7 mouse cellular contexts compared by ENCODE assay signal in the genomic region with DNA sequence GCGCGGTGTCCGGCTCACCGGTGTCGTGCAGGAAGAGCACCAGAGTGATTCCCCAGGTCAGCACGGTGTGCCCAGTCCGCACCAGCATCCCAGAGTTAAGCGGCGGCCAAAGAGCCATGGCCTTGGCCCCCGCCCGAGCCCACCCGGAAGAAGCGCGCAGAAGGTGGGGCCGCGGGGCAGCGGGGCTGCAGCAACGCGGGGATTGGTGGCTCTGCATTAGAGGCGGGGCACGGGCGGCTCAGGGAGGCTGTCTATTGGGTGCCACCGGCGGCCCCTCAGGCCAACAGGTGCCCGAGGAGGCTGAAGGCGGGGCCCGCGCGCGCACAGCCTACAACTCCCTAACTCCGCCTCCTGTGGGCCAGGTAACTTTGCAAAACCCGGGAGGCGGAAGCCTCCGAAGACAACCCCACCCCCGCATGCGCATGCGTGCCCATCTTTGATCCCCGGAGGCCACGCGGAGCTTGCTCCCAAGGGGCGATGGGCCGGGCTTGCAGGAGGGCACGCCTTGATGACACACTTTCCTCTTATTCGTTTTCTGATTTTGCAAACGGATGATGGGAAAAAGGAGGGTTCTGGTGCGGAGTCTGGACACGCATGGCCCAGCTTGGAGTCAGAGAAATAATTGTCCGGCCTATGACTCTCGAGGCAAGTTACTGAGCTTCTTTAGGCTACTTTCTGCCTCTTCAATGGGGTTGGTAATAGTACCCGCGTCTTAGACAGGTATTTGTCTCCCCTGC. TPM values are rescaled to one million over a fixed set of nuclear protein-coding genes. Genes with fewer than 3 reads are reported as not detected.
DNase-seq lines count a peak whose midpoint lies in the region; ATAC-seq lines count a peak whose summit lies in the region.

A gene (minus strand): TSS at position 178 of the 737 bp plus-strand sequence.

- H3K36me3 ChIP-seq in intestine, embryonic 15.5 days: 0 out of 2 replicates have a peak, but pooled peaks cover 9% of the 10 kb centered on the region
- peaks cover 27% of the 10 kb centered on the region for H3K36me3 ChIP-seq in midbrain, embryonic 10.5 days

- H3K27ac ChIP-seq in intestine, embryonic 15.5 days: peak within 1 kb of the TSS; percentile 83
- peak within 1 kb of the TSS; percentile 72 for H3K27ac ChIP-seq in midbrain, embryonic 10.5 days (replicated peaks)

- peak within 1 kb of the TSS; percentile 70 for H3K9ac ChIP-seq in intestine, embryonic 15.5 days

- H3K4me2 ChIP-seq in intestine, embryonic 15.5 days (replicated peaks): peak within 1 kb of the TSS; percentile 83

- peak; percentile 99 for DNase-seq in adrenal gland, adult 2 months
- DNase-seq in embryo, embryonic 11.5 days (ENCODE audit: low read depth, low spot score): peak; percentile 93
- peak; percentile 85 to 89 for DNase-seq in gastrocnemius, postnatal 36 days
- peak; percentile 91 to 95 for DNase-seq in left cerebral cortex, postnatal 25 days (ENCODE audit: low spot score in 2 of 2)
- peak; percentile 96 for DNase-seq in midbrain, embryonic 10.5 days (ENCODE audit: low spot score)
- peak; percentile 88 for DNase-seq in right cerebral cortex, postnatal 4 days

- no peaks in the 10 kb centered on the region for H3K9me3 ChIP-seq in intestine, embryonic 15.5 days
- H3K9me3 ChIP-seq in midbrain, embryonic 10.5 days (replicated peaks): no peaks in the 10 kb centered on the region

- H3K27me3 ChIP-seq in intestine, embryonic 15.5 days (replicated peaks): no peaks in the 10 kb centered on the region
- H3K27me3 ChIP-seq in midbrain, embryonic 10.5 days (ENCODE audit: low read depth, poor library complexity, severe bottlenecking): no peaks in the 10 kb centered on the region

- intact Hi-C loops in gastrocnemius, postnatal 36 days (cut with DNase I): no loop called here
- intact Hi-C loops in left cerebral cortex, postnatal 25 days (cut with DNase I): no loop called here

- ATAC-seq in intestine, embryonic 15.5 days: peak; percentile 98

- peaks cover 9% of the 10 kb centered on the region; the same call in 1 of the 2 replicates for H3K4me1 ChIP-seq in intestine, embryonic 15.5 days (replicated peaks)
- peaks cover 34% of the 10 kb centered on the region for H3K4me1 ChIP-seq in midbrain, embryonic 10.5 days

- peak within 1 kb of the TSS; percentile 71 for H3K4me3 ChIP-seq in intestine, embryonic 15.5 days (replicated peaks)
- peak within 1 kb of the TSS; percentile 57 for H3K4me3 ChIP-seq in midbrain, embryonic 10.5 days

- WGBS in intestine, embryonic 15.5 days: under 1% methylated on average over 51 of the region's 51 CpGs
- WGBS in midbrain, embryonic 10.5 days: under 1% methylated on average over 51 of the region's 51 CpGs

RNA-seq across cellular contexts. Expression of the gene that starts here (rescaled TPM):
- 10 to 100 TPM; 16.2 to 18.9 TPM for total RNA-seq in adrenal gland, adult 2 months (2021)
- polyA plus RNA-seq in adrenal gland, adult 2 months (2012; rRNA removed): 120 and 123 TPM in 2 replicates
- total RNA-seq in gastrocnemius, postnatal 36 days (2021): 1 to 10 TPM; 2.6 to 3.0 TPM
- polyA plus RNA-seq in intestine, embryonic 15.5 days (2015; fragmentation: Nextera tagmentation; extraction: Ambion mirVana): 59.8 and 70.4 TPM in 2 replicates
- total RNA-seq in left cerebral cortex, postnatal 25 days (2021): 1 to 10 TPM; 8.5 to 8.8 TPM
- 36.8 and 41.9 TPM in 2 replicates for polyA plus RNA-seq in midbrain, embryonic 10.5 days (2016; fragmentation: Nextera tagmentation; extraction: Ambion mirVana)

Comparison
In these comparisons a context has a peak if more than half of its experiments do, and no peak if none do; other contexts are left out.
1. Peak in every context shown above with its lines: DNase-seq, ATAC-seq, H3K4me3 ChIP-seq and H3K27ac ChIP-seq.